Mouse (Mus musculus) small intestine, adult 2 months (tissue): Measurements from ENCODE around the gene Sfi1.

Experiments used
- CTCF ChIP-seq: fragments of 200-500 bp; IDR thresholded peaks from 2 replicates; pipeline ENCODE4 v1.5.1; 2012; ENCODE audit warnings: low read depth, mild to moderate bottlenecking, control low read depth, inconsistent platforms, low read length, moderate library complexity, mixed read lengths; ENCODE audit not compliant: insufficient replicate concordance, insufficient read length; ENCODE audit errors: extremely low read depth
- POLR2A ChIP-seq: fragments of 200-500 bp; IDR thresholded peaks from 2 replicates; pipeline ENCODE4 v1.6.1; 2012; ENCODE audit warnings: low read depth, mild to moderate bottlenecking, control low read depth, inconsistent platforms, low read length, moderate library complexity

DNA sequence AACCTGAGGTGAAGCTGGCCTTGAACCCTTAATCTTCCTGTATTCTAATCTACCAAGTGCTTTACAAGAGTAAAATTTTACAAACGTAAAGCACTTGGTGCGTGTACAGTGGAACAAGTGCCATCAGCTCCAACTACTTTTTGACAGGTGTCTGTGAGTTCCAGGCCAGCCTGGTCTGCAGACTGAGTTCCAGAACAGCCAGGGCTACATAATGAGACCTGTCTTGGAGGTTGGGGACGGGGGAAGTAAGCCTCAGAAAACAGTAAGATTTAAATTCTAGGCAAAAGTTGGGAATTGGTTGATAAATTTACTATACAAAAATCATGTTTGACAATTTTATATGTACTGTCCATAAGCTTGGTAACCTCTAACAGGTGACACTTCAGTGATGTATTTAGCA, 11.9 kb upstream of the Sfi1 start:
- TF ChIP-seq CTCF (no peak), POLR2A (no peak)
